Mouse (Mus musculus) MEL-GATA-1-ER (cell line): ENCODE data around the gene Mettl7a3.
"Not testable (repeated sequence)": the region's sequence is repeated elsewhere in the genome, so short reads cannot be mapped to it uniquely, and the experiment has no call there.

Experiments used
- DNase-seq: peaks from one replicate; pipeline ENCODE4 v3.0.0-alpha.2; 2012; ENCODE audit warnings: low read depth; ENCODE audit errors: extremely low read depth

Mettl7a3 gene

GRCm38 (mm10) chr15:100334629-100335028 is at the start of gene Mettl7a3:
Gene Mettl7a3 (plus strand): TSS chr15:100334929.
- DNase-seq, result no peak

- no peak for DNase-seq
Measured at GRCm38 (mm10) chr15:100288980-100289379, 45.7 kb upstream of the Mettl7a3 start.

GRCm38 (mm10) chr15:100290858-100291257 is 43.9 kb upstream of the Mettl7a3 start:
- DNase-seq, result no peak

DNA sequence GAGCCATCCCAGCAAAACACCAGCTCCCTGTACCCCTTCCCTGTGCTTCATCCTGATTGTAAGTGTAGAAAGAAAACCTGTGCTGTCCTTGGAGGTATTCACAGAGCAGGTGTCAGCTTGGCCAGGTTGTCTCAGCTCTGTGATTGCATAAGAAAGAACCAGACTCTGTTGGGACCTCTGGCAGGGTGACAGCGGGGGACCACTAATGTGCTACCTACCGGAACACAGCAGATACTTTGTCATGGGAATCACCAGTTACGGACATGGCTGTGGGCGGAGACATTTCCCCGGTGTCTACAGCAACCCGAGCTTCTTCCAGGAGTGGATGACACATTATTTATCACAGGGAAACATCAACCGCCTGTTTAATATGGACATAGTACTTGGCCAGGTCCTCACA is 42.4 kb upstream of the Mettl7a3 start:
- no peak for DNase-seq

DNA sequence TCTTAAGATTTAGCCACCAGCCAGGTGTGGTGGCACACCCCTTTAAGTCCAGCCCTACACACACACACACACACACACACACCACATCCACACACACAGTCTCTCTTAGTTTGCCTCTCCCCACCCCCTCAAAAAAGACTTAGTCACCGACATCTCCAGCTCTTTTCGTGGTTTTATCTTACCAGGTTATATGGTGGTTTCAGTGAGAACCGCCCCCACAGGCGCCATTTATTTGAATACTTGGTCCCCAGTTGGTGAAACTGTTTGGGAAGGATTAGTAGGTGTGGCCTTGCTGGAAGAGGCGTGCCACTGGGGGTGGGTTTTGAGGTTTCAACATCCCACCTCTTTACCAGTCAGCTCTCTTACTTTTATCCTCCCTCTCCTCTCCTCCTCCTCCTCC is 36.9 kb upstream of the Mettl7a3 start:
- DNase-seq, result no peak

DNA sequence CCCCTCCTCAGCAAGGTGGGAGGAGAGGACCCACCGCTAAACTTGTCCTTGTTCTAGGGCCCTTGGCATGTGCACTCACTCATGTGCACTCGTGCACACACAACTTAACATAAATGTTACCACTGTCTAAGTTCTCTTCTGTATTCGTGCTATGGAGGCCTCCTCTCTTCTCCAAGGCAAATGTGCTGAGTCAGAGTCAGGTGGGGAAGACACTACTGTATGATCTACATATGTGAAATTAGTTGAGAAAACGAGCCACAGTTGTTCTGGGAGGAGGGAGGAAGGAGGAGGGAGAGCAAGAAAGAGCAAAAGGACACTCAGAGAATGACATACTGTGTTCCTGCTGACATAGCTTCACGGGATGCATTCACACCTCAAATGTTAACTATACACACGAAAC is 34.2 kb upstream of the Mettl7a3 start:
- no peak for DNase-seq

GRCm38 (mm10) chr15:100301556-100301955 is 33.2 kb upstream of the Mettl7a3 start:
- no peak for DNase-seq

DNA sequence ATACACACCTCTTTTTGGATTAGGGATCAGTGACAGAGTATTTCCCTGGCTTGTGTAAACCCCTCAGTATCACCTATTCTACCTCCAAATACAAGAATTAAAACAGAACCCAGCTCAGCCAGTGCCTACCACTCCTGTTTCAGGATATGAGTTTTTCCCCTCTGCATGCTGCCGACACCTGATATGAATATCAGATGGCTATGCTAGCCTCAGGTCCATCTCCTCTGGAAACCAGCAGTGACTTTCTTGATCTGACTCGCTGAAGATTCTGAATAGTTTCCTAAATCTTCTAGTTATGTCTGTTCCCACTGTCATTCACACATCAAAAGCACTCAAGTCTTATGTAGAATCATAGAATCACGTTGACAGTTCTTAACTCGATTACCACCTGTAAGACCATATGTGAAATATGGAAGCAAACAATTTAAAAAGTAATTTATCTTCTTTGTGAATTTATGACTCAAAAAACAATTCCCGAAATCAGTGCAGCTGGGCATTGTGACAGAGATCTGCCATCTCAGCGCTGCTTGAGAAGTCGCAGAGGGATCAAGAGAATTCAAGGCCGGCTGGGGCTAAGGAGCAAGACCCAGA is 31.2 kb upstream of the Mettl7a3 start:
- DNase-seq, result peak; percentile 65

- DNase-seq, result peak; percentile 98
Measured at GRCm38 (mm10) chr15:100304019-100304991, 30.4 kb upstream of the Mettl7a3 start, which contains the start of gene Mettl7a1. Gene Mettl7a1 (plus strand): TSS chr15:100304140.

GRCm38 (mm10) chr15:100306201-100306600 is 28.5 kb upstream of the Mettl7a3 start:
- no peak for DNase-seq

DNA sequence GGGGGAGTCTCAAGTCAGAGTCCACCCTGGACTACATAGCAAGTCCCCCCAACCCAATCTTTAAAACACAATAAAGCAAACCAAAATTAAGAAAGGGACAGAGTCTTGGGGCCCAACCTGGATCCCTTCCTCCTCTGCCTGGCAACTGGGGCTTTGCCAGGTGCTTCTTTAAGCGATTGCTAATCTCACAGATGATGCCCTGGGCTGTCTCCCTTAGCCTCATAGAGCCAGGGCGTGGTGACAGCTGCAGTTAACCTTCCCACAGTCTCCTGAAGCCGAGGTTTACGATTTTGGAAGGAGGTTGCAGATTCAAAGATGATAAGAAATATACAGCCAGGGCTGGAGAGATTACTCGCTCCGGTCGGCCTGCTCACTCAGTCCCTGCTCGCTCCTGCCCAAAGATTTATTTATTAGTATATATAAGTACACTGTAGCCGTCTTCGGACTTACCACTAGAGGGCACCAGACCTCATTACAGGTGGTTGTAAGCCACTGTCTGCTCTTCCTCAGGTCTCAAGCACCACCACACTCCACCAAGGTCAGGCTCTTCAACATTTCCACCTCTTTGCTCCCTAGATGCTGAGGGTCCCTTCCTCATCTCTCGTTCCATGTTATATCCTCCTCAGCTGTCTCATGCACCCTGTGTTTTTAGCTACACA is 27.2 kb upstream of the Mettl7a3 start:
- peak; percentile 76 for DNase-seq

- DNase-seq, result no peak
Measured at GRCm38 (mm10) chr15:100312346-100312745, 22.4 kb upstream of the Mettl7a3 start.

DNA sequence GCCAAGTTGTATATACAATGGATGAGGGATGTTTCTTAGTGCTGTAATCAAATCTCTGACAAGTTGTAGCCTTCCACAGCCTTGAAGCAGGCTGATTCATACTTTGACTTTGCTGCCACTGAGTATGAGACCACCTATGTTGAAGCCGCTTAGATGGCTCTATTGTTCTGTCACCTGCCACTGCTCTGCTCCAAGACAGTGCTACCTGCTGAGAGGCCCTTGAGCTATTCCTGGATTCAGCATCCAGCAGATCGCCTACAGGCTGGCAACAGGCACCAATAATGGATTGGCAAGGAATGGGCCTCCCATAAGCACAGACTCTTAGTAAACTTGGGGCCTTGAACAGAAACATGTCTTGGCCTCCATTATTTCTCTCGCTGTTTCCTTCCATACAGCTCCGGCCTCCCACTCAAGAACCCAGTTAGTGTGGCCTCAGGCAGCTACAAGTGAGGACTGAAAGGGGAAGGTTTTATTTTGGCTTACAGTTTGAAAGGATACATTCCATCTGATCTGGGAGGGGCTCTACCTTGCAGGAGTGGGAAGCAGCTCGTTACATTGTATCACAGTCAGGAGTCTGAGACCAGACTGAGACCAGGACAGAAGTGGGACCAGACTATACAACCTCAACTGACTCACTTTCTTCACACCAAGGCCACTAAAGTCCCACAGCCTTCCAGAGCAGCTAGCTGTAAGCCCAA is 20.1 kb upstream of the Mettl7a3 start:
- DNase-seq, result no peak

GRCm38 (mm10) chr15:100318014-100318671 is 16.6 kb upstream of the Mettl7a3 start:
- not testable (repeated sequence) for DNase-seq

DNA sequence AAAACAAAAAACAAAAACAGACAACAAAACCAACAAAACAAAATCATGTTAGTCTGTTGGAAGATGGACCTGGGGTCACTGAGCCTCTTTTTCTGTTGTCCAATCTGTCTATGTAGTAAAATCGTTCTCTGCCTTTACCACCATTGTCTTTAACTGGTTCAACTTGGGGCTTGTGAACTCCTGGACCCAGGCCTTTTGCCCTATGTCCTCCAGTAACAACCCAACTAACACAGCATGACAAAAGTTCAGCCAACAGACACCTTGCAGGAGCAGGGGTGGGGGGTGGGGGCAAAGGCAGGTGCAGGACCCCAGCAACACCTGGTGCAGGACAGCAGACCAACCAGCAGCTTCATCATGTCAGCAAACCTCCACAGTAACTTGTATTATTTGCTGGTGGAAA is 14.8 kb upstream of the Mettl7a3 start:
- no peak for DNase-seq

DNA sequence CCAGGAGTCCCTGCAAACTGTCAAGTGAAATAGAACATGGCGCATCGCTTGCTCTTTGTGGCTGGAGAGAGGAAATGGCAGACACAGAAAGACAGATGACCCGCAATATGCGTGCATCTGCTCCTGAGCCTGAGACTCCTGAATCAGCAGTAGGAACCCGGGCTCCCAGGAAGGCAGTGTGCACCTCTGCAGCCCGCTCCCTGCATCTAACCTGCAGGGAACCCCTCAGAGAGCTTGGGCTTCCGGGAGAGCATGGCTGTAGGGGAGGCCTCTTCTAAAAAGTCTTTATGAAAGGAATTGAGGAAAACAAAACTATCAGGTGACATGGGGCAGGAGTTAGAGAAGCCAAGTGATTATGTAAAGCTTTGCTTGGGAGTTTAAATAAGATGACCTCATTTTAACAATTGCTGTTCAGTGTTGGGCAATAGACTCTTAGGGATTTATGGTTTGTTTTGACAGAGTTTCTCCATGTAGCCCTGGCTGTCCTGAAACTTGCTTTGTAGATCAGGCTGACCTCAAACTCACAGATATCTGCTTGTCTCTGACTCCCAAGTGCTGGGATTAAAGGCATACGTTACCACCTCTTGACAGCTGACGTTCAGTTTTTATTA is 14.3 kb upstream of the Mettl7a3 start:
- no peak for DNase-seq

DNA sequence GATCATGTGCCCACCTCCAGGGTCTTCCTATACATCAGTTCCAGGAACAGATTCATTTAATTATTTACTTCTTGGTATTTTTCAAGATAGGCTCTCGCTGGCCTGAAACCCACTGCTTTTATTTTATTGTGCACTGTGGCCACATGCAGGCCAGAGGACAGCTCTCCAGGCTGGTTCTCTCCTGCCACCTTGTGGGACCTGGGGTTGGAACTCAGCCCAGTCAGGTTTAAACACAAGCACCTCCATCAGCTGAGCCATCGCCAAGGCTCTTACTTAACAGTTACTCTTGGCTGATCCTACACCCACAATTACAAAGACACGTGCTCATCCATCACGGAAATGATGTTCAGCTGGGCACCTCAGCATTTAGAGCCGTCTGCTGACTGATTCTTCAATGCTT is 13.6 kb upstream of the Mettl7a3 start:
- DNase-seq, result no peak

DNA sequence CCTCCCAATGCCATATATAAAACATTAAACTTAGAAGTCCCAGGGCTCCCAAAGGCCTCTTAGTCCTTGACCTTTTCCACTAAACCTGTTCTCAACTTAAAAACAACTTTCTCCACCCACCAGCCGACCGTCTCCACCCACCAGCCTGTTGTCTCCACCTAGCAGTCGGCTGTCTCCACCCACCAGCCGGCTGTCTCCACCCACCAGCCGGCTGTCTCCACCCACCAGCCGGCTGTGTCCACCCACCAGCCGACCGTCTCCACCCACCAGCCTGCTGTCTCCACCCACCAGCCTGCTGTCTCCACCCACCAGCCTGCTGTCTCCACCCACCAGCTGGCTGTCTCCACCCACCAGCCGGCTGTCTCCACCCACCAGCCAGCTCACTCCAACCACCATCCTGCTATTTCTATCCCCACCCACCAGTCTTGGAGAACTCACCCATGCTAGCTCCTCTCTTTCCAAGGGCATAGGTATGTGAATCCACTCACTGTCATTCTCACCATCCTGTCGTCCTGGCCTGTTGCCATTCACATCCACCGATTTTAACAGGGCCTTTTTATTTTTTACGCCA is 10.6 kb upstream of the Mettl7a3 start:
- DNase-seq, result no peak

DNA sequence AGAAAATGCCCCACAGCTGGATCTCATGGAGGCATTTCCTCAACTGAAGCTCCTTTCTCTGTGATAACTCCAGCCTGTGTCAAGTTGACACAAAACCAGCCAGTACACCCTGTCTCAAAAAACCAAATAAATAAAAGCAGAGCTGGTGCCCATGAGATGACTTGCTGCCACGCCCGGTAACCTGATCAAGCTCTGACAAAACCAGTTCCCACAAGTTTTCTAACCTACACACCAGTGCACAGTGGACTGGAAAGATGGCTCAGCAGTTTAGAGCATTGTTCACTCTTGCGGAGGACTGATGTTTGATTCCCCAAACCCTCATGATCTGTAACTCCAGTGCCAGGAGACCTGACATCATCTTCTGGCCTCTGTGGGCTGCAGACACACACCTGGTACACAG is 9.5 kb upstream of the Mettl7a3 start:
- DNase-seq, result no peak

- not testable (repeated sequence) for DNase-seq
Measured at GRCm38 (mm10) chr15:100328089-100328488, 6.6 kb upstream of the Mettl7a3 start.
